Mouse (Mus musculus) spleen, adult 12 weeks (tissue): Measurements from ENCODE around the gene Jph4.

ENCODE experiments used
- DNase-seq: peaks from one replicate; pipeline ENCODE4 v3.0.0; 2022; ENCODE audit warnings: low spot score

Gene Jph4

DNA sequence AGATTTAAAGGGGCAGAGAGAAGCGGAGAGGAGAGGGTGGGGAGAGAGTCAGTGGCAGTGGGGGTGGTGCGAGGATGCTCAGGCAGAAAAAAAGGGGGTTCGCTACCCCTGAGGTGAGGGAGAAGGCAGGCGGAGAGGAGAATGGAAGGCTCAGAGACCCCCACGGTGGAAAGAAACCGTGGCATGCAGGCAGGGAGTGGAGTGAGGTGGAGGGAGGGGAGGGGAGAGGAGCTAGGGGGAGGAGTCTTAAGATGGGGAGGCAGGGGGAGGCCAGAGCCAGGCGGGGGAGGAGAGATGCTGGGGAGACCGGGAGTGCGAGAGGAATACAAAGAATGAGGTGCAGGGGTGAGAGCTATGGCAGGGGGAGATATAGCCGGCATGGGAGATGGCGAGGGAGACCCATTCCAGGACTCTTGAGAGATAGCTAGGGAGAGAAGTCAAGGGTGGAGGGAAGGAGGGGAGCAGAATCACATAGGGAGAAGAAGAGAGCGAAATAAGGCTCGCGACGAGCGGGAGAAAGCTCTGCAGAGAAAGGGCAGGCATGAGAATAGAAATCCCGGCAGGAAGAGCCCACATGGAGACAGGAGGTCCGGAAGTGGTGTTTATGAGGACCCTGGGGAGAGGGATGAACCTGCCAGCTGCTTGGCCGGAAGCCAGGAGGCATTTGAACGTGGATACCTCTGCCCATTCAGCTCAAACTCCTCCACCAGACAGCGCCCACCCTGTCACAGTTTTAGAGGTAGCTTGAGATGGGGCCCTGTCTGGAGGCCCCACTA, at the start of gene Jph4:
Jph4 (minus strand) TSS at position 511 of the 776 bp plus-strand sequence.
- no peak for DNase-seq

- no peak for DNase-seq
Observed at GRCm38 (mm10) chr14:55164172-55164806, 47.6 kb upstream of the Jph4 start.

- DNase-seq: no peak
Observed at GRCm38 (mm10) chr14:55162168-55162567, 45.4 kb upstream of the Jph4 start.

DNA sequence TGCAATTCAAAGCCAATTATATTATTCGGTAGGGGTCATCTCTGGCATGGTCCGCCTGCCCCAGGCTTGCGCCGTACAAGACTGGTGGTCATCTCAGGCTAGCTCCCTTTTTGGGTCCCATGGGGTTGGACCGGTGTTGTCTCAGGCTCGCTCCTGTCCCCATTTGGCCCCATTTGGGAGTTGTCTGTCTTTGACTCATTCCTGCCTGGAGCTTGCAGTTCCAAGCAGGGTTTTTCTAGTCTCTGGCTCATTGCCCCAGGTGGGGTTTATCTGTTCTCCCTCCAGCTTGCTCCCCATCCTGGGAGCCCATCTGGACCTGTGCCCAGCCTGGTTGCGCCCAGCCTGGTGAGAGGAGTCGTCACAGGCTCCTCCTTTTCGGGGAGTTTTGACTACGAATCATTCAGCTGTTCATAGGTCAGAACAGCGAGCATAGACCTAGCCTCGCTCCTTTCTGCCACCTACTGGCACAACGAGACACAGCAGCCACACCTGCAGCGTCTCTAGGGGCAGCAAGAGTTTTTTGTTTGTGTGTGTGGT, 44.4 kb upstream of the Jph4 start:
- DNase-seq: peak; percentile 52

- DNase-seq: no peak
Observed at GRCm38 (mm10) chr14:55160251-55161071, 43.7 kb upstream of the Jph4 start.

DNA sequence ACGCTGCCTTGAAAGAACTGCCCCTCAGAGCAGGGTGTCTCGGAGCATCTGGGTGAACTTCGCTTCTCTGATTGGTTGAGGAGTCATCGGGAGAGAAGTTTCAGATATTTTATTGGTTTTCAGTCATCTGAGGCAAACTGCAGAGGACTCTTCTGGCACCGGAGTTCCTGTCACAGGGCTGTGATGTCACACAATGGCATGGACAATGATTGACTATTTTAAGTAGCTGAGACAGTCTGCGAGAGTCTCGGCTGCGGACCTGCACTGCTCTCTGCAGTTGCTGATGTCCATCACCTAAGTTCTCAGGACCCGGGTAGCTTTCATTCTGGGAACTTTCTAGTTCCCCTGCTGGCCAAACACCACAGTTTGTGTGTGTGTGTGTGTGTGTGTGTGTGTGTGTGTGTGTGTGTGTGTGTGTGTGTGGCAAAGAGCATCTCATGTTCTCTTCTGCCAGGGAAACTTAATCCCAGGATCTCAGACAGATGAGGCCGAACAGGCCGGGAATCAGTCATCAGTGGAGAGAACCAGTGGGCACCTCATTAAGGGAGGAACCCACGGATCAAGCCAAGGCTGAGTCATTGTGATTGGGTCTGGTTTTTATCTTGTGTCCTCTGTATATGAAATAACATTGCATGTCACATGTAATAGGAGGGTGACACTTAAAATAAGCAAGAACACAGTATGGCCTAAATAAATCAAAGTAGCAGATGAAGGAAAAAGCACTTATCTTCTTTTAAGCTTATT, 40.8 kb upstream of the Jph4 start:
- no peak for DNase-seq

DNA sequence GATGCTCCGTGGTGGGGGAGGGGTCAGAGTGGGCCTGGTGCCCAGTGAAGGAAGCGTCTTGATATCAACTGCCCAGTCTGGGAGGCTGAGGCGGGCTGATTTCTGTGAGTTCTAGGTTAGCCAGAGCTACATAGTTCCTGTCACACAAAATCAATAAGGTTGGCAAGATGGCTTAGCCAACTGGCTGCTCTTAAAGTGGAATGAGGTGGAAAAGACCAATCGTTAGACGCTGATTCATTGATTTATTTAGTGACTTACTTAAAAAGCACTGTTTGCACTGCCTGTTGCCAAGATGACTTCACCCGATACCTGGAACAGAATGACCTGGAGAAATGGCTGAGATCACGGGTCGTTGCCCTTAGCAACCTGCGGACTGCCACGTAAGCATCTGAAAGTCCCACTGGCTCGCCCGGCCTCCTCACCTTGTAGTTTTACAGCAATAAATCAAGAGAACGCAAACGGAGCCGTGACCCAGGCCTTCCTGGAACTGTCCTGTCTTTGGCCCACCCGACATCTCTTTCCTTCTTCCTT, 36.3 kb upstream of the Jph4 start:
- DNase-seq: no peak

DNA sequence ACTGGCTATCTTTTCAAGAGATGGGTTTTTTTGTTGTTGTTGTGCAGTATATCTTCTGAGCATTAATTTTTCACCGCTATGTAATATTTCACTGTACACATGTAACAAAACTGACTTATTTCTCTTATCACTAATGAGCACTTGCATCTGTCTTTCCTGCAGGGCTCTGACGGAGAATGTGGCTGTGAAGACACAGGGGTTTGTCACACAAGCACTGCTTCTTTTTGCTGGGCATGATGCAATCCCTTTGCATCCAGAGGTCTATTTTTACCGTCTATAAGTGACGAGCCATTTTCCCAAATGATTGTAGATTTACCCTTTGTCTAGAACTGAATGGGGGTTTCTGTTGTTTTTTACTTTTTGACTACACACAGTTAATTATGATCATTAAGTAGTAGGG, 35.4 kb upstream of the Jph4 start:
- DNase-seq: no peak

- DNase-seq: no peak
Observed at GRCm38 (mm10) chr14:55150985-55151384, 34.2 kb upstream of the Jph4 start.

GRCm38 (mm10) chr14:55149041-55149440, 32.3 kb upstream of the Jph4 start:
- no peak for DNase-seq

GRCm38 (mm10) chr14:55148363-55148915, 31.7 kb upstream of the Jph4 start:
- peak; percentile 36 for DNase-seq

GRCm38 (mm10) chr14:55146829-55147401, 30.2 kb upstream of the Jph4 start:
- DNase-seq: no peak

DNA sequence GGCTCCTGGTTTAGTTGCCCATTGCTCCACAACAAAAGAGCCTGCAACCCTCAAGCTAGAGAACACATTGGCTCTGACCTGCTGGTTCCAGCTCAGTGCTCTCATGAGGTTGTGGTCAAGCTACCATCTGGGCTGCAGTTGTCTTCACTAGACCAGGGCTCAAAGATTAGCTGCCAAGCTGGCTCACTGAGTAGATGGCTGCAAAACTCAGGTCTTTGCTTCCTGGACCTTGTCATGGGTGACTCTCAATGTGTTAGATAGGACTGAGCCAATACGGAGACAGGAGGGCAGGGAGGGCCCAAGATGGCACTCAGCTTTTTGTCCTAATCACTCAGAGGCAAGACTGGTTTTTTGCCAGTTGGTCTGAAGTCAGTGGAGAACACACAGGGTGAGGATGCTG, 29.6 kb upstream of the Jph4 start:
- DNase-seq: no peak

GRCm38 (mm10) chr14:55139313-55139712, 22.6 kb upstream of the Jph4 start:
- no peak for DNase-seq

DNA sequence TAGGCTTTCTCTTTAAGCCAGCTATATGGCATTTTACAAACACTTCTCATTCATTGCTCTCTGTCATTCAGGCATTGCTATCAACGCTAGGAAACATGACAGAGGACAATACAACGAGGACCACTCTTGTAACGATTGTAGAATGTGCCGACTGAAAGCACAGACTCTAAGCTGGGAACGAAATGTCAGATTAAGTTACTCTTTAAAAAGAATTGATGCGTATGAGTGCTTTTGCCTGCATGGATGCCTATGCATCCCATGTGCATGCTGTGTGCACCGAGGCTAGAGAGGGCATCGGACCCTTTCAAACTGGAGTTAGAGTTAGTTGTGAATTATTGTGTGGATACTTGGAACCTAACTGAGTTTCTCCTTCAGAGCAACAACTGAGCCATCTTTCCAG, 18.9 kb upstream of the Jph4 start:
- no peak for DNase-seq

DNA sequence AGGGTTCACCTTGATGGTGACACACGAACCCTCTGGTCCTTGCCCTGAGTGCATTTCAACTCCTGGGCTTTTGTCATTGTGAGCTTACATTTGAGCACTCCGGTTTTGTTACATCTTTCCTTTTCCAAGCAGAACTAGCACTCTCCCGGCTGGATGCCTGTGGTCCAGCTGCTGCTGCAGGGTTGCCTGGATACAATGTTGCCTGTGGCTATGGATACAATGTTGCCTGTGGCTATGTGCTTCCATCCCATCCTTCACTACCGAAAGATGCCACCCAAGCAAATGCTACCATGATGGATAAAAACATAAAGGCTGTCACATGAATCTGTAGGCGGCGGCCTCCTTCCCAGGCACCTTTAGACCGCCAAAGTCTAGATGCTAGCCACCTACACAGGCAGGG, 9.8 kb upstream of the Jph4 start:
- DNase-seq: no peak

GRCm38 (mm10) chr14:55125711-55126110, 9.0 kb upstream of the Jph4 start:
- no peak for DNase-seq

GRCm38 (mm10) chr14:55122359-55122758, 5.6 kb upstream of the Jph4 start:
- DNase-seq: no peak

DNA sequence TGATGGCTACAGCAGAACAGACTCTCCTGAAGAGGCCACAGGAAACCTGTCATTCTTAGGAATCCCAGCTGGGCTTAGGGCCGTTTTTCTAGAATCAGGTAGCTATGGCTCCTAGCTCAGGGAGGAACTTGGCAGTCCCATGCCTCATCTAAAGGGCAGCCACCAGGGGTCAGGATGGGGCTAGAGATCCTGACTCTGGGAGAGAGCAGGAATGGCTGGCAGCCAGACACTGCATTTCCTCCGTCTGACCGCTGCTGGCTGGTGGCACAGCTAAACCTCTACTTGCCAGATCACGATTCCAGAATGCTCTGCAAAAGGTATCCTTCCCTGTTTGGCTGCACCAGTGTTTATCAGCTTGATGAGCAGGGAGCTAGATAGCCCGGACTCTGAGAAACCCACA, 5.2 kb upstream of the Jph4 start:
- no peak for DNase-seq

- no peak for DNase-seq
Observed at GRCm38 (mm10) chr14:55119421-55120134, 2.8 kb upstream of the Jph4 start.
